Mouse (Mus musculus) cerebellum, postnatal 25 days (tissue): ENCODE measurements around the gene Rab35.

Experiments
- DNase-seq, 2 experiments: peaks; one replicate each; pipeline ENCODE4 v3.0.0; 2021; ENCODE audit warnings: mixed read lengths in 2 of 2

The Rab35 gene

DNA sequence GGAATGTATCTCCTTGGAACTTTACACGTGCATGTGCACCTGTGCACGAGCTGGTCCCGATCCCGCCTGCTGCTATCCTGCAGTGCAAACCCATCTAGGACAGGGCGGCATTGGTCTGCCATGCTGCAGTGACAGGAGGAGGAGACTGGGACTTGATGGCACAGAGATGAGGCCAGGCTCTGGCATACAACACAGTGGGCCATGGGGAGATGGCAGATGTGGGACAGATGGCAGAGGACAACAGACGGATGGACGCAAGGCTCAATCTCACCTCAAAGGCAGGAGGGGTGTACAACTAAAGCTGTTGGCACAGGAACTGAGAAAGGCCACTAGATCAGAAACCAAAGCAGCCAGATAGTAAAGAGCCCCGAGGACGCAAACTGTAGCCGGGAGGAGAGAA, 19.2 kb downstream of the Rab35 start:
- DNase-seq: peak in 1 of 2 experiments; percentile 15

DNA sequence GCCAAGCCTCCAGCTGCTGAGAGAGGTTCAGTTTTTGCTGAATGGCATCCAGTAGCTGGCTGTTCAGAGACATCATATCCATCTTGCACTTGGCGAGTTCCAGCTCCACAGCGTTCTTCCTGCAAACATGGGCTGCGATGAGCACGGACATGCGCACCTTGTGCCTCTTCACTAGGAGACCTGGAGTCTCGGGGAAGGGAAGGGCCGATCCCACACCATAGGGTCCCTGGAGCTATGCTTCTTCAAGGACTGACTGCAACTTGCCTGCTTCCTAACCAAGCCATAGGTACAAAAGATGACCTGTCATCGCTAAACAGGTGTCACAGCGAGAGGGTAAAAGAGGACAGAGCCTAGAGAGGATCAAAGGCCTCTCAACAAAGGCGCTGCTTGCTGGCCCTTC, 20.1 kb downstream of the Rab35 start:
- no peak for DNase-seq

DNA sequence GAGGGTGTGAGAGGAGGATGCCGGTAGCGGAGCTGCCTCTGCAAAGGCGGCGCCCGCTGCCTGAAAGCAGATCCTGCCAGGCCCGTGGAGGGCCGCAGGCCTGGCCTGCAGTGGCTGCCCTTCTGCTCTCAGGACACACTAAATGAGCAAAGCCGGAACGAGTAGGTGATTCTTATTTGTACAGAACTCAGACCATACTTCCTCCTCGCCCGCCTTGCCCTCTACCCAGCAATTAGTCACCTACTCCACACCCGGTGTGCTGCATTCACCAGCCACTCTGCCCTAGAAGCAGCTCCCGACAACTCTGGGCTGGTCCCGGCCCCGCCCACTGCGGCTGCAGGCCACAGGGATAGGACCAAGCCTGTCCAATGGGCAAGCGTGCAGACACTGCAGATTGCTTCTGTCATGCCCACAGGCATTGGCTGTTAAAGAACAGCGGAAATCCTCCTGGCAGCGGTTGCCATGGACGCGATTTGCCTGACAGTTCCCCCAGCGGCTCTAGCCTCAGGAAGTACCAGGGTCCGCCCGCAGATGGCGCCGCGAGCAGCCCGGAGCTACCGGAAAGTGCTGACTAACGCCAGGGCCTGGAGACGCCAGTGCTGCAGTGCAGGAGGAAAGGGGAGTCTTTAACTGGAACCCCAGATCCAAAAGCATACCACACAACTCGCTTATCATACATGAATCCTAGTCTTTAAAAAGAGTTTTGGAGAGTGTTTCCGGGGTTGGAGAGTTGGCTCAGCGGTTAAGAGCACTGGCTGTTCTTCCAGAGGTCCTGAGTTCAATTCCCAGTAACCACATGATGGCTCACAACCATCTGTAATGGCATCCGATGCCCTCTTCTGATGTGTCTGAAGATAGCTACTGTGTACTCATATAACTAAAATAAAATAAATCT, 21.2 kb downstream of the Rab35 start:
- DNase-seq: peak; percentile 100

DNA sequence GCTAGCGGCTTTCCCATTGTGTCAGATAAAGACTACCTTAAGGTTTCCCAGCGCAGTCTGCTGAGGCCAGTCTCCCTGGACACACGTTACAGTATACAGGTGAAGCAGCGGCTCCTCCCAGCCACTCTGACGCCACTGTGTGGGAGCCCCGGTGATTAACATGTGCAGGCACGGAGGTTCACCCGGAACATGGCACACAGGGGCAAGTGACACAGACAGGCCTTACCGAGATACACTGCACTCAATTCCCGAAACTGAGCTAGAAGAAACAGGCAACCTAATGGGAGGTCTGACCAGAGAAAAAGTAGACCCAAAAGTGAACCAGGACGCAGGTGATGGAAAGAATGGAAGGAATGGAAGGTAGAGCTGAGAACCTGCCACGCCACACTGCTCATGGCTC, 22.1 kb downstream of the Rab35 start:
- DNase-seq: no peak

DNA sequence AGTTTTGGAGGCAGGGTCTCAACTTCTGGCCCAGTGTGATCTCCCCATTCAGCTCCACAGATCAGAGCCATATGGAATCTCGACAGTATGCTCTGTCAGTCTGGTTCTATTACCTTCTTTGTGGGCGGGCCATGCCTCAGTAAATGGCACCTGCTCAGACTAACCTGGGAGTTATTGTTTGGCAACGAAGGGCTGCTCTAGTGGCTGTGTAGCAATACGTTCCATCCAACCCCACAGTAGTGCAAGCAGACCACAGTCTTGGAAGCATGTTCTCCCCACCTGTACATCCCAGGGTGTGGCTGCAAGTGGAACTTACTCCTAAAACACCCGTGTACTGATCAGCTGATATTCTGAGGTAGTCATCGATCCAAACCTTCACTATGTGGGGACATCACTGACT, 25.0 kb downstream of the Rab35 start:
- no peak for DNase-seq

DNA sequence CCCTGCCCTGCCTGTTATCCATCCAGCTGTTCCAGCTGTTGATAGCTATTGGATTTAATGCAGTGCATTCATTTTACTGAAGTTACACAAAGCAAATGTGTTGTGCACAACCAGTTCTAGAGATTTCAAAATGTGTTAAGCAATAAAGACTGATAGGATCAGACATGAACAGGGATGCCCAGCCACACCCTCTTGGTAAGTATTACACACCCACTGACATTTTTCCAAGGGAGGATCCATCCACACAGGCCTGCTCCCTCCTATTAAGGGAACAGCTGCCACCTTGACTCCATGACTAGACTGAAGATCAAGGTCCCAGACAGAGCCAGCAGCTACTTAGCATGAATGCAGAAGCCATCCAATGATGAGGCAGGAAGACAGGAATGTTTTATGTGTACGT, 25.5 kb downstream of the Rab35 start:
- DNase-seq: no peak

DNA sequence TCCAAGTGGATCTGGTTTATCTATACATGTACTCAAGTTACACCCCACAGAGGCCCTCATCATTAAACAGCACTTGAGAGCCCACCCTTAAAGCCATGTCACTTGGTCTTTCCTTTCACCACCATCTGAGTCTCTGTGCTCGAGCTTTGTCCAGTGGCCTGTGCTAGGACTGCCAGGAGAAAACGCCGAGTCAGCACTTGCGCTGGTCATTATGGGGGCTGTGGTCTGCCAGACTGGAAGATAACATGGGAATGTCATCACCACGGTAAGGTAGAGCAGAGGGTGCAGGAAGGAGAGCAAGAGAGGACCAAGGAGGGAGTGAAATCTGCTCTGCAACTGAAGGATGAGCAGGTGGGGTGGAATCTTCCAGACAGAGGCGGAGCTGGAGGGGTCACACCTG, 26.6 kb downstream of the Rab35 start:
- peak in 1 of 2 experiments; percentile 6 for DNase-seq

DNA sequence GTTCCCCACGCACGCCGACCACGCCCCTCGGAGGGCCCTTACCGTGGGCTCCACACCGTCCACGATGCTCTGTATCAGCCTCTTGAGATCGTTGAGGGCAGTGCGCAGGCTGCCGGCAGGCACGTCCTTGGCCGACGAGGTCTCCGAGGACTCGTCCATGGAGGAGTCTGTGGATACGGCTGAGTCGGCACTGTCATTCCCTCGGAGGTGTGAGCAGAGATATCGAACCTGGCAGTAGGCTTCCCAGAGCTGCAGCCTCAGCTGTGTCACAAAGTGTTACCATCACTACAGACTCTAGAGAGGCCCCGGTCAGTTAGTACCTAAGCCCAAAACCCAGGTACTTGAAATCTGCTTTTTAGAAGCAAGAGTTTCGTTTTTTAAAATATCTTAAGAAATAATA, 30.9 kb downstream of the Rab35 start:
- DNase-seq: no peak

DNA sequence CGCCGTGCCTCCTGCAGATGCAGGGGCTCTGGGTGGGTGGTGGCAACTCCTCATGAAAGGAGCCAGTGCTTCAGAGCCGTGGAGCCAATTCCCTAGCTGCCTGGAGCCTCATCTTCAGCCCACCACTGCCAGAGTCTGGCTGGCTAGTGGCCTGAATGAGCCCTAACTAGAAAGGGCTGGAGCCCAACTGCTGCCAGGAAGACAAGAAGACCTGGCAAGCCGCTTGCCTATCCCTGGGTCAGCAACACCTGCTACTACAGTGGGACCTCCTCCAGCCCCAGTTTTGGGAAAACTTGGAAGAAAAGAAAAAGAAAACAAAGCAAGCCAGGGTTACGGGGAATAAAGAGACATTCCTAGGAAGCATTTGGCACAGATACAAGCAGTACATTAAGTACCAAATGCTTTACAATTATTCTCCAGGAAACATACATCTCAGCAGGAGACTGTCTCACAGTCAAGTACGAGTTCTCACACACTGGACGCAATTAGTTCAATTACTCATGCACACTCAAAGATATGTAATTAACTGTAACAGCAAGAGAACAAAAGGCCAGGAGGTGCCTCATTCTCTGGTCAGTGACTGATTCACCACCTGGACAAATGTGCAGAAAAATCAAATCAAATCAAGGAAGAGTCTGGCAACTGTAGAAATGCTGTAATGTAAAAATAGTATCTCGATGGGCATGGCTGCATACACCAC, 34.8 kb downstream of the Rab35 start:
- DNase-seq: peak; percentile 74 to 81

DNA sequence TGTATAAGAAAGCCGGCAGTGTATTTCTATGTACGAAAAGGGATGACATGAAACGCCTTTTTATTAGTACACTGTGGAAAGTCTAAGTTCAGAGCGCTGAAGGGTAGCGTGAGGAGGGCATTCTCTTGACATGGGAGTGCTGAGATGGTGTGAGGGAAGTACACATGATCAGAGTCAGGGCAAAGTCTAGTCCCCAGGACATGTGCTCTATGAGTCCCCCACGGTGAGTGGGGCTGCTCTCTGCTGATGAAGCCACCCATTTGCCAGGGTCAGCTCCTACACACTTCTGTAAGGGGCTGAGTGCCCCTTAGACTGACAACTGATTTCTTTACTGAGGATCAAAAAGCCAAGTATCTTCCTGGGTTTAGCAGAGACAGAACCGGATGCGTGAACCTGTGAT, 35.5 kb downstream of the Rab35 start:
- no peak for DNase-seq

DNA sequence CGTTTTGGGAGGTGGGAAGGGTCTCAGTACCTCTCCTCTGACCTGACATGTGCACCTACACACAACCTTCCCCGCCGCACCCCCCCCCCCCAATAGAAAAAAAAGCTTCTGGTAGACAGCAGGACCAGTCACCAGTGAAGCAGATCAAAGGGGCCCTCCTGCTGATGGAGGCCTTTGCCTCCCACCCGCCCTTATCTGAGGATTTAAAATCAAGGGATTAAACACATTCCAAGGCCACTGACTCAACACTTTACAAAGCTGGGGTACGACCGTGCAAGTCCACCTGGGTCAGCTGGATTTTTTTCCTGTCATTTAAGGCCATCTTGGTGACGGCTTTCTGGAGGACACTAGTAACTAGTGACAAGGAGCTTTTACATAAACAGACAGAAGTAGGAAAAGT, 36.2 kb downstream of the Rab35 start:
- no peak for DNase-seq

DNA sequence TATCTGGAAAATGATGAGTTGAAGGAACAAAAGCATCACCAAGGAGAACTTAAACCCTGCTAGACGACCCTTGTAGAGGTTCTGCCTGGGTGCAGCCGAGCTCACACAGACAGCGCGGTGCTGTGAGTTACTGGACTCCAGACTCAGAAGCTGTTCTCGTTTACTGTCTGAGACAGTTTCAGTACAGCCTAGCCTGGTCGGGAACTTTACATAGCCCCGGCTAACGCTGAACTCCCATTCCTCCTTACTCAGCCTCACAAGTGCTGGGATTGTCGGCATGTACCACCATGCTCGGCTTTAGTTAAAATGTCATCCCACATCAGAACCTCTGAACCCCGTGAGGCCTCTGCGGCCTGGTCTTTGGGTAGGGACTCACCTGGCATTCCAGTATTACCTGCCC, 37.3 kb downstream of the Rab35 start:
- no peak for DNase-seq

DNA sequence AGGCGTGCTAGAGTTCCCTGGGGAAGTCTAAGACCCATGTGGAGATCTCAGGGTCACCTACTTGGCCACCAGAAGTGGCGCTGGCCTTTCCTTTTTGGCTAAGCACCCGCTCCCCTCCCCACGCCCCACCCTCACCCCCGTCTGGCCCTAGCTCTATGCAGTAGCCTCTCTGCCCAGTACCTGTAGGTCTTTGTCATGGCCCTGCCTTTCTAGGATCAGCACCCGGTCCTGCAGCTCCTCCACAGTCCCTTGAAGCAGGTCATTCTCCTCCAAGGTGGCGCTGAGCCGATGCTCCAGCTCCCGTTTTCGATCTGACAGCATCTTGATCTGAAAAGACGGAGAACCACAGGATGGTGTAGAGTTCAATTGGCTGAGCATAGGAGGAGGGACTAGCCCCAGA, 38.3 kb downstream of the Rab35 start:
- DNase-seq: no peak

DNA sequence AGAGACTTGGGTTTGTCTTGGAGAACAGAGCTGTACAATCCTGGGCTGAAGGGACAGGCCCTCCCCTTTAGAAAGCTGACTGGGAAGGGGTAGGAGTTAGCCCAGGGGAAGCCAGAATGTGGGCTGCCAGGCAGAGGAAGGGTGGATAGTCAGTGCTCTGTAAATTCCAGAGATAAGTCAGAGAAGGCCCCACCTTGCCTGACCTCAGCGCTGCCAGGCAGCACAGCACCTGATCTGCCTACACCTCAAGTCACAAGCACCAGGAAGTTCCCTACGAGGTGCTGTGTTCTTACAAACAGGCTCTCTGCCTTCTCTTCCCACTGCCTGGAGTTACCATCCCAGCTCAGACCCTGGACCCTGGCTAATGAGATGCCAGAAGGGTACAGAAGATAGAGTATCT, 38.7 kb downstream of the Rab35 start:
- no peak for DNase-seq

DNA sequence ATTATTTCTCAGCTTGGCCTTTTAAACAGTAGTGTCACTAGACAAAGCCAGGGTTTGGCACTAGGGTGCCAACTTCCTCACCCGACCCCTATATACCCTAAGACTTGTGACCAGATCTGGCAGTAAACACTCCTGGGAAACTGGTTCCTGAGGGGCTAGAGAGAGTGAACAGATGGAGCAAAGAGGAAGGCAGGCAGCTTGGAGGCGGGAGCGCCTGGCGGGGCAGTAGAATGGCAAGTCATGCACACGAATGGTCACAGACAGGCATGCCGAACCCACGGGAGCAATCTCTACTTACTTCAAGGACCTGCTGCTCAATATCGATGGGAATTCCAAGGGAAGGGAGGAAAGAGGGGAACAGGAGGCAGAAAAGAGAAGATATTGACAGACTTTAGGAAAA, 40.1 kb downstream of the Rab35 start:
- peak; percentile 72 to 79 for DNase-seq

DNA sequence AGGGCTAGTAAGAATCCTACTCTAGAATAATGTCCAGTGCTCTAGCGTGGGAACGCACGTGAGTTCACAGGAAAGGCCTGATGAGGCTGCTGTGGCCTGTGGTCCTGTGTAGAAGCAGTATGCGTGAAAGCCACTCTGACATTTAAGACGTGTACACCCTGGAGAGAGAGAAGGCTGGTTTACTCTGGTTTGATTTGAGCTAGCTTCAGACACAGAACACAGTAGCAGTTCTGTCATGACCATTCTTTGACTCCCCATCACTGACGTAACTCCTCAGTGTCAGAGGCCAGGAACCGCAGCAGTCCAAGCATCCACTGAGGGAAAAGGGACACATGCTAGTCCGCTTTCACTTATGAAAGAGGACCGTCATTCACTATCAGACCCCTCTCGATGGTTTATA, 53.4 kb downstream of the Rab35 start:
- no peak for DNase-seq

DNA sequence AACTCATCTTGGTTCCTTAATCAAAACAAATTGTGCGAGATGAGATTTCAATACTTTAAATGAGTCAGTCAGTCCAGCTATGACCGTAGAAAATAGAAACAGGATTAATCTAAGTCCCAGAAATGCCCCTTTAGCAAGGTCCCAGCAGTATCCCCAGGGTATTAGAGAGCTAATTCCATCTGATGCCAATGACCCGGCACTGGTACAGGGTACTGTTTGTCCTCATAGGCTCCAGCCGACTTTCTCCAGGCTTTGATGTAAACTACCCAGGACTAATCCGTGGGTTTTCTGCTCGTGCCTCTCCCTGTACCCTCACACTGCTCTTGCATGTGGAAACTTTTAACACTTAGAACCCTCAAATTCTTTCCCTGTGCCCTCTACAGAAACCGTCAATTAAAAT, 55.0 kb downstream of the Rab35 start:
- no peak for DNase-seq

DNA sequence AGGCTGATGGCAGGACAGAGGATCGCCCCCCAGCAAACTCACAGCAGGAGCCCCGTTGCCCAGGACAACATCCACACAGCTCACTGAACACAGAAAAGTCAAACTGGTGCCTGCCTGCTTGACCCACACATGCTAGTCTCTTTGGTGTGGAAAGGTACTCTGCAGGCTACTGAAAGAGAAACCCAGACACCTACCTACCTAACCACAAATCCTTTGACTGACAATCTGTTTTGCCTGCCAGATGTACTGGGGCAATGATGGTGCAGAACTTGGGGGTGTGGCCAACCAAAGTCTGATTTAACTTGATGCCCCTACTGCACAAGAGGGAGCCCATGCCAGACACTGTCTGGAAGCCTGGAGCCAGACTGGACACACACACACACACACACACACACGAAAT, 61.6 kb downstream of the Rab35 start:
- no peak for DNase-seq

DNA sequence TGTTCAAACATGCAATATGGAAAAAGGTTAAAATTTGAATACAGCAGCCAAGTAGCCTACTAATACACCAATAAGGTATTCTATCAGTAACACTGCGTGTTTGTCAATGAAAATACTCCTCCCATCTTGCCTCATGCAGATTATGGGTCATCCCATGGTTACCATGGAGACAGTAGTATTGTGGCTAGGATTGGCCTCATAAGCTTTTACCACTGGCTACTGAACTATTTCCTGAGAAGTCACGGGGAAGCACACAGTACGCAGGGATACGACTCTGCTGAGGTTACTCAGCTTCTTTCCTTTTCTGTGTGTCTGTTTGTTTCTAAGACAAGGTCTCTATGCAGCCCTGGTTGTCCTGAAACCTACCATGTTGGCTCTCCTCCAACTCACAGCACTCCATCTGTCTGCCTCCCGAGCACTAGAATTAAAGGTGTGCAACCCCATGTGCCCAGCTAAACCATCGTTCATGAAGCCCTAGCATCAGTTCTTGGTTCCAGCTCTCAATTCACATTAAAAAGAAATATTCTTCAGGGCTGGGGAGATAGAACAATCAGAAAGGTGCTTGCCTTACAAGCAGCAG, 63.6 kb downstream of the Rab35 start:
- peak; percentile 80 to 83 for DNase-seq

DNA sequence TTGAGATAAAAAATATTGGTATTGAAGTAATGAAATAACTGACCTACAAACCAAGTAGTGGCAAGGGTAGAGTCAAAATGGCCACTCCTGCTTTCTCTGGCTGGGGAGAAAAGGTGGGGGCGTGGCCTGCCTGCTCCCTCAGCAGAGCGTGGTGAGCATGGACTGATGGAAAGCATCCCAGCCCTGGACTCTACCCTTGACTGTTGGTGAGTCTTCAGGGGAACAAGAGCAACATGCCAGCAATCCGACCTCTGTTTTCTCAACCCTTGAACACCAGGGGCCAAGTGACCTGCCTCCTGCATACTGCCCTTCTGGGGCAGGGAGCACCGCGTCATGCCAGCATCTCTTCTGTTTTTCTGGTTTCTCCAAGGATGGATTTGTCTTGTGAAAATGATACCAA, 65.1 kb downstream of the Rab35 start:
- no peak for DNase-seq
